Mouse (Mus musculus): ENCODE results near the gene Fam163a.

Fam163a gene

DNA sequence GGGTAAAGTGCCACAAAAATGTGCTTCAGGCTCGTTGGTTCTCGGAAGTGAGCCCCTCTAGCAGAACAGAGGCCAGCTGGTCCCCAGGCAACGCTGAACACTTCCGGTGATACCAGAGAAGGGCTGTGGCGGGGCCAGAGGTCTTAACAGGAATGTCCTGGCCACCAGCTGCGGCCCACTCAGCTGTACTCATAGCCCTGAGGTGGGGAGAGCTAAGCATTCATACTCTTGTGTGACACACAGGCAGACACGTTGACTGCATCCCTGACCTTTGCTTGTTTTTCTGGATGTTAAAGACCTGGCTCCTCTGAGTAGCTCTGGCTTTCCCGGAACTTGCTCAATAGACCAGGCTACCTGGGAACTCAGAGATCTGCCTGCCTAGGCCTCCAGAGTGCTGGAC, 130.3 kb downstream of the Fam163a start:
- DNase-seq: peak; percentile 65

DNA sequence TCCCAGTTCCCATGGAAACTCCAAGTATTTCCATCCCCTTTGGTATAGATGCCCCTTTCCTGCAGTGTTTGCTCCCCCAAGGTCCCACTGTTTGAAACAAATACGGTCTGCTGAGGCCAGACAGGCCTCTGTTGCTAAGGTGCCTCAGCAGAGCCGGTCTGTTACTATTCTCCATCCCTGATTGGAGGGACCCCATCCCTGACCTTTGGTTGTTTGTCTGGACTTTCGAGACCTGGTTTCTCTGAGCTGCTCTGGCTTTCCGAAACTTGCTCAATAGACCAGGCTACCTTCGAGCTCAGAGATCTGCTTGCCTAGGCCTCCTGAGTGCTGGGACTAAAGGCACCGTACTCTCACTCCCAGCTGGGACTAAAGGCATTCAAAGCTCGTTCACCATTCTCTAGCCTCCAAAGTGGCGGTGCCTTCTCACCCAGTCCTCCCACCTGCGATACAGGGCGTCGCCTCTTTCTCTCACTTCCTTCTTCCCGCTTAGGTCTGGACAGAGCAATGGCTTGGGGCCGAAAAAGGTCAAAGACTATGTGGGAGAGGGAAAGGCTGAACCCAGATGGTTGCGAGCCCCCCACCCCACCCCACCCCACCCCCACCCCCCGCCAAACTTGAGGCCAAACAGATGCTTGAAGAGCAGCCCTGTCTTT, 131.5 kb downstream of the Fam163a start:
- DNase-seq: no peak

- DNase-seq: no peak
These were observed 134.7 kb downstream of the Fam163a start for GRCm38 (mm10) chr1:156070106-156070505.

DNA sequence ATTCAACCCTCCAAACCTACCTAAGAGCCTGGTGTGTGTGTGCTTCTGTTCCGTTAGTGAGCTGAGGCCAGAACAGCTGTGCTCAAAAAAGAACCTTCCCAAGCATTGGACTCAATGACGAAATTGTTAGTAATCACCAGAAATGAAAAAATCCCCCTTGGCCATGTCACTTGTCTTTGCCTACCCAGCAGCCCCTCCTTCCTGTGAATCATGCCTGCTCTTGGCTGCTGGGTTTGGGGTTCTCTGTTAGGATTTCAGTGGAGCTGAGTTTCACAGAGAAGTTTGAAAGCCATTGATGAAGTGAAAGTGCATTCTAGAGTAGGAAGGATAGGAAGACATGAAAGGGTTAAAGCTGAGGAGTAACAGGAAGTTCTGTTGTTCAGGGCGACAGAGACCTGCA, 138.7 kb downstream of the Fam163a start:
- no peak for DNase-seq

- no peak for DNase-seq
These were observed 142.6 kb downstream of the Fam163a start for GRCm38 (mm10) chr1:156062193-156062592.

DNA sequence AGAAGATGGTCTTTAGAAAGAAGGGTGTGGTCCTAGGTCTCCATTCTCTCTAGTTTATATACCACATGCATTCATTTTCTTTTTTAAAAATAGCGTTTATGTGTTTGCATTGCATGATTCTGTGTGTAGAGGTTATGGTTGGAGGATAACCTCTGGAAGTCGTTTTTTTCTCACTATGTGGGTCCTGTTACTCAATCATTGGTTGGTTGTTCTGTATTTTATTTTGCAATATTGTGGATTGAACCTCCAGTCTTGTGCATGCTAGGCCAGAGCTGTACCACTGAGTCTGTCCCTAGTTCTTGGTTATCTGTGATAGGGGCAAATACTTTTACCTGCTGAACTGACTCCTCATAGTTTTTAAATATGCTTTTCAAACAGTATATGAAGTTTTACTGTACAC, 146.6 kb downstream of the Fam163a start:
- no peak for DNase-seq

GRCm38 (mm10) chr1:156046688-156047087, 158.1 kb downstream of the Fam163a start:
- no peak for DNase-seq

GRCm38 (mm10) chr1:156044211-156044611, 160.6 kb downstream of the Fam163a start:
- no peak for DNase-seq

DNA sequence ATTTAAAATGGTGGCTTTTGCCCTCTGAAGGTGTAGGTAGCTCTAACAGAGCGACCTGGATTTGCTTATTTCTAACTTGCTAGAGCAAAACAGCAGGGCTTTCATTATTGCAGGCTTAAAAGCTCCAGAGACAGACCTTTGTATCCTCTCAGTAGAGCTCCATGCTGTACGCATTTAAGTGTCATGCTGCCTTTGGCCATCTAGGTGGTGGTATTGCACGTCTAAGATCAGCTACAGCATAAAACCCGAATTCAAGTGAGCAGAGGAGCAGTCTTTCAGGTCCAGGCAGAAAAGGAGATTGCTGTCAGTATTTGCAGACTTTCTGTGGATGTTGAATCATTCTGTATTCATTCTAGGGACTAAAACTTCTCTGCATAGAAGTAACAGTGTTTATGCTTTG, 161.8 kb downstream of the Fam163a start:
- DNase-seq: peak; percentile 68

GRCm38 (mm10) chr1:156042481-156042880, 162.3 kb downstream of the Fam163a start:
- no peak for DNase-seq

GRCm38 (mm10) chr1:156041451-156042241, 163.2 kb downstream of the Fam163a start:
- DNase-seq: no peak

DNA sequence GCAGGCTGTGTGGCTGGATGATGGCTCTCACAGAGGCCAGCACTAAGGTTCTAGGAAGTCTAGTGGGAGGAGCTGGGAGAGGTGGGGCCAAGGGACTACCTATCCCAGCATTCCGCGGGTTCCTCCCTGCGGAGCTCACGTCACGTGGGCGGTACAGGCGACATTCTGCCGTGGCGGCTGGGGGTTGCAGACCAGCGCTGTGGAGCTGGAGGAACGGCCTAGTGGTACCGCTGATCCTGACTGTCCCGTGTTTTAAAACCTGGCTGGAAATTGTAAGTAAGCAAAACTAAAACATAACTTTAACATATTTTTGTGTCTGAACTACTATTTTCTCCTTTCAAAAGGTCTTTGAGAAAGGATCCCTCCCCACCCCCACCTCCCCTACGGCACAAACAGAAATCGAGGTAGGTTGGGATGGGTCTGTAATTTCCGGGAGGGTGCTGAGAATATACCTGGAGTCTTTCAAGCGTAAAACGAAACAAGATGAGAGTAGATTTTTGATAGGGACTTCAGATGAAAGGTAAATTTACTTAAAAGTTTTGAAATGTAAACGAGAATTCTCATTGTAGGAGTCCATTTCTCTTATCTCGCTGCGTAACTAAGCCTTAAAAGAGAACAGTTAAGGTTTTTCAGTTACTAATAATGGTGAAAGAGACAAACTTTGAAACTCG, 164.0 kb downstream of the Fam163a start:
- peak; percentile 97 for DNase-seq

DNA sequence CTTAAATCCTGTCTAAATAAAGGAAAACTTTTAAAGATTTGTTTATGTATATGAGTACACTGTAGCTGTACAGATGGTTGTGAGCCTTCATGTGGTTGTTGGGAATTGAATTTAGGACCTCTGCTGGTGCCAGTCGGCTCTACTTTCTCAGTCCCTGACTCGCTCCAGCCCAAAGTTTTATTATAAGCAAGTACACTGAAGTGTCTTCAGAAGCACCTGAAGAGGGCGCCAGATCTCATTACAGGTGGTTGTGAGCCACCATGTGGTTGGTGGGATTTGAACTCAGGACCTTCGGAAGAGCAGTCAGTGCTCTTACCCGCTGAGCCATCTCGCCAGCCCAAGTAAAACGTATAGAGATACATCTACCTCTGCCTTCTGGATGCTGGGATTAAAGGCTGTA, 164.8 kb downstream of the Fam163a start:
- peak; percentile 9 for DNase-seq

DNA sequence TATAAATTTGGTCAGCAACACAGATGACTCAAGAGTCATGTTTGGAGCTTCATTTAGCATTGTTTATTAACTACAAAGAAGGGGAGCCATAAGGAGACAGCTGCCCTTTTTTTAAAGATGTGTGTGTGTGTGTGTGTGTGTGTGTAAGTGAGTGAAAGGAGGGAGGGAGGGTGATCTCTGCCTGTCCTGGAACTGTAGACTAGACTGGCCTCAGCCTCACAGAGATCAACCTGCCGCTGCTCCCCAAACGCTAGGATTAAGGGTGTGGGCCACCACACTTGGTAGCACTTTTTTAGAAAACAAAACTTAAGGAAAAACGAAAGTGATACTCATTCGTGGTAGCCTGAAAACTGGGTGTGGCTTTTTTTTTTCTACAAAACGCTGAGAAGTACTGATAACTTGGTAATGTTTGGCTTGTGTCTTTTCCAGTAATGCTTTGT, 167.7 kb downstream of the Fam163a start:
- peak; percentile 28 for DNase-seq

DNA sequence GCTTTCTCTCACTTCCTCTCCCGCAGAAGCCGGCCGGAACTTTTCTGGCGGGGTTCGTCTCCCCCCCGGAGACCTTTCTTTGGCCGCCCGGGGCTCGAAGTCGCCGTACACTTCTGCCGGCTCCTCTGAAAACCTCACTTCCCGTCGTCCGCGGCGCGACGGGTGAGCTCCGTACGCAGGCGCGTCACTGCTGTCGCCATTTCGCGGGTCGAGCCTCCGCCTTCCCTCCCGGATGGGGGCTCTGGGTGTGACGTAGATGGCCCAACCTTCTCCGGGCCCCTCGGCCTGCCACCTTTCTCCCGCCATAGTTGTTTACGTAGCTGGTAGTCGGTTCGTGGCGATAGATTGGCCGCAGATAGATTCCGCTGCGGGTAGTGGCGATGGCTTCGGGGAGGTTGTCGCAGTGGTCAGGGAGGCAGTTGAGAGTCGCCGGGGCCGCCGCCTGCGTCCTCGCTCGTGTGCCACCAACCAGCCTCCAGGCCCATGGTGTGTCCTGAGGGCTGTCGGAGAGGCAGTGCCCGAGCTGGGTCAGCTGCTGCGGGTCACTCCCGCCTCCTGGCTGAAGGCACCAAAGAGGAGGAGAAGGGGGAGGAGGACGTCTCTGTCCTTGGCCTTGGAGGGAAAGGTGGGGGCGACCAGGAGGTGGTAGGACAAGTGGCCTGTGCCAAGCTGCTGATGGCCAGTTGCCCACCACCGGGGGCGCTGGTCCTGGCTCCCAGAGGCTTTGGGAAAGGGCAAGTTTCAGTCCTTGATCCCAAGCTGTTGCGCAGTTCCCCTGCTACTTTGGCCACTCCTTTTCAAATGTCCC, 168.7 kb downstream of the Fam163a start, which contains the start of gene Tor1aip1:
Gene Tor1aip1, minus strand, starts transcription at position 551 of the 808 bp plus-strand sequence.
- DNase-seq: peak; percentile 99

DNA sequence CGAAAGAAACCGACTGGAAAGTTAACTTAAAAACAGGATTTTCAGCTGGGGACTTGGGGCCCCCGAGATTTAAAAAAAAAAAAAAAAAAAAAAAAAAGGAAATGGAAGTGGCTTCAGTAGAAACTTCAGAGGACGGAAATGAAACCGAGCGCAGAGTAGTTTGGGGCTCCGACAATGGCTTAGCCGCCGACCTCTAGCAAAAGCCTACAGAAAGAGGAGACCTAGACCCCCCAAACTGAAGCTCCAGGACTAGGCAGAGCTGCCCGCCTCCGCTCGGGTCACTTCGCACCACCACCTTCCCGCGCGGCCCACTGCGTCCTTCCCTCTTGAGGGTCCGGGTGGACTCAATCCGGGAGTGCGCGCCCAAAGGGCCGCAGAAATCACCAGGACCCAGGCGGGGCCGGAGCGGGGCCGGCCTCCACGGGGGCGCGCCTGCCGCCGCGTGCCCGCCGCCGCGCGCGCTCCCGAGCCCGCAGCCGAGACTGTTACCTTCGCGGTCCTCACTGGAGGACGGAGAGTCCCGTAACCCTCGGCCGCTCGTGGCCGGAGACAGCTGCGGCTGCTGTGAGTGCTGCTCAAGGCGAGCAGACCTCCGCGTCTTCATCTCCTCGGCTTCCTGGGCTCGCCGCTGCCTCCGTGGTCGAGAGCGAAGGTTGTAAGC, 169.4 kb downstream of the Fam163a start, which contains the start of gene Tor1aip2:
Gene Tor1aip2, plus strand, starts transcription at position 135 of the 661 bp plus-strand sequence.
- DNase-seq: peak; percentile 86

DNA sequence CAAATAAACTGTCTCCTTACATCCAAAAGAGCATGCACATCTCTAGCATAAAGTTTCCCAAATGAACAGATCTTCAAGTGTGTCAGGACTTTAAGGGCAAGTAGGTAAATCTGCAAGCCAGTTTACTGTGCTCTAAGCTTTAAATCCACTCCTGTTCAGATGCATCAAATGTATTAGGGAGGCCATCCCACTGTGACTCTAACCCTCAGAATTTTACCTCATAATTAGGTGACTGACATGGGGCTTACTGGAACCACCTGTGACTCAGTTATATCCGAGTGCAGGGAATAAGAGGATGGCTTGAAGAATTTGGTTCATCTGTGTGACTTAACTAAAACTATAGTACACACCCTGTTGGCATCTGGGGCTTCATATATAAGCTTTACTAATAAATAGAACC, 170.2 kb downstream of the Fam163a start:
- no peak for DNase-seq

GRCm38 (mm10) chr1:156033921-156034320, 170.9 kb downstream of the Fam163a start:
- no peak for DNase-seq

GRCm38 (mm10) chr1:156028340-156028975, 176.4 kb downstream of the Fam163a start:
- no peak for DNase-seq

DNA sequence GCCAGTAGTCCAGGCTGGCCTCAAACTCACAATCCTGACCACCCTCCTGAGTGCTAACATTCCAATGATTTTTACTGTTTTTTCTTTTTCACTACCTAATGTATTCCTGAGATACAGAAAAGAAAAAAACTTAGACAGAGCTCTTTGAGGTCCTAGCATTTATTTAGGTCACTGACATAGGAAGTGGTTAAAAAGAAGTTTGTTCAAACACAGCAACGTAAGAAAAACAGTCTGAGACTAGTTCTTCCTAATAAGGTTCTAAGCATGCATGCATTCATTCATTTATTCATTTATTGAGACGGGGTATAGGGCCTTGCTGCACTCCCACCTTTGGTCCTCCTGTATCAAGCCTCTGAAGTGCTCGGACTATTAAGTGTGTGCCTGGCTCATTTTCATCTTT, 177.0 kb downstream of the Fam163a start:
- DNase-seq: no peak

Measured in lung, postnatal 10 days (tissue).